Mouse (Mus musculus): ENCODE results near the gene Abhd14b. TPM values are rescaled to one million over a fixed set of nuclear protein-coding genes. Genes with fewer than 3 reads are reported as not detected.

Abhd14b gene
- polyA plus RNA-seq, 1 experiment from 2014 or later, result 6.8 TPM

DNA sequence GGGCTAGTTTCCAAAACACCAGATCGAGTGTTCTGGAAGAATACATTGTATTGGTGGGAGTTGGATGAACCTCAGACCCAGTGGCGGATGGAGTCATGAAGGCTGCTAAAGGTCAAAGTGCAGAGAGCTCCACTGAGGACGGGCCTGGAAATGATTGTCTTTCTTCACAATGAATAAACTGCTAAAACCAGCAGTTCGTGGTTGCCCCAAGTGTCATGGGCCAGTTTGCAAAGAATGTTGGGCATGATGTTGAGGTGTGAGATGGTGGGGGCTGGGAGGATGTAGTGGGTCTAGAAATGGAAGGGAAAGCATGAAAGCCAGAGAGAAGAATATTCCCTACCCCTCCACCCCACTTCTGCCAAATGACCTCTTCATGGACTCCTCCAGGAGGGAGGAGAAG is 2.4 kb upstream of the Abhd14b start:
- Histone ChIP-seq H3K9me3 (ENCODE audit: control insufficient read depth, low read length) (no peaks in the 10 kb centered on the region), H3K4me3 (replicated peaks; ENCODE audit: low read depth, low read length) (no peak overlapping the region), H3K9ac (replicated peaks; ENCODE audit: low read length) (no peak overlapping the region), H3K36me3 (ENCODE audit: control insufficient read depth, insufficient read depth, low read length) (no peaks in the 10 kb centered on the region), H3K27me3 (ENCODE audit: control insufficient read depth, insufficient read depth, low read length) (no peaks in the 10 kb centered on the region), H3K27ac (replicated peaks; ENCODE audit: low read depth, low read length) (no peak overlapping the region), H3K4me1 (ENCODE audit: control insufficient read depth, insufficient read depth, low read length) (peaks cover 26% of the 10 kb centered on the region), H3K4me2 (ENCODE audit: low read length) (no peak overlapping the region)
- WGBS, result 75% methylated on average over 4 of the region's 4 CpGs
- DNase-seq, result no peak
- no peak for ATAC-seq (ENCODE audit: low FRiP score, low TSS enrichment)

- ATAC-seq (ENCODE audit: low FRiP score, low TSS enrichment), result no peak
- peaks cover 32% of the 10 kb centered on the region for H3K4me1 ChIP-seq (ENCODE audit: control insufficient read depth, insufficient read depth, low read length)
- 39% methylated on average over 9 of the region's 9 CpGs for WGBS
- no peaks in the 10 kb centered on the region for H3K27me3 ChIP-seq (ENCODE audit: control insufficient read depth, insufficient read depth, low read length)
- no peak for DNase-seq
- H3K9me3 ChIP-seq (ENCODE audit: control insufficient read depth, low read length), result no peaks in the 10 kb centered on the region
- peak overlapping the region; percentile 76 for H3K4me2 ChIP-seq (ENCODE audit: low read length)
- 0 out of 2 replicates have a peak overlapping the region, but pooled peaks have one; percentile 77 for H3K27ac ChIP-seq (replicated peaks; ENCODE audit: low read depth, low read length)
- H3K4me3 ChIP-seq (replicated peaks; ENCODE audit: low read depth, low read length), result peak overlapping the region; percentile 51
- H3K36me3 ChIP-seq (ENCODE audit: control insufficient read depth, insufficient read depth, low read length), result no peaks in the 10 kb centered on the region
- H3K9ac ChIP-seq (replicated peaks; ENCODE audit: low read length), result peak overlapping the region; percentile 70; the same call in 1 of the 2 replicates
Observed at GRCm38 (mm10) chr9:106447951-106448350, 692 bp downstream of the Abhd14b start.

DNA sequence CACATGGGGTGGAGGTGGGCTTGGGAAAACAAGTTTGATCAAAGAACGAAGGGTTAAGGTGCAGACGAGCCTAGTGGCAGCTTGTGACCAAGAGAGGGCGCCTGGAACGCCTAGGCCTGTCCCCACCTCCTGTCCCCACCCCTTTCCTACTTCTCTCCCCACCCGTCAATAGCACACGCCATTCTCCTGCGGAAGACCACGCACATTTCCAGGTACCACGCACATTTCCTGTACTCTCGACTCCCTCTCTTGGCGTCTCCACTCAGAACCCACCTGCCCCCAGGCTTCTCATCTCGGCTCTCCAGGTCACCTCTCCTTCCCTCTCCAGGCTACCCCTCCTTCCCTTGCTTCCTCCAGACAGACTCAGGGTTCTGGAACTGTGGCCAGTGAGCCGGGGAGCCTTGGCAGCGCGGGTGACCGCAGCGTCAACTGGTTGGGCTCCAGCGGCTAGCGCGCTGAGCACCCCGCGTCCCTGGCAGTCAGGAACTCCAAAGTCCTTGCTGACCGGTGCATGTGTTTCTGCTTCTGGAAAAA is 1.3 kb downstream of the Abhd14b start:
- ATAC-seq (ENCODE audit: low FRiP score, low TSS enrichment), result peak; percentile 41; the same call in 1 of the 2 replicates
- H3K9ac ChIP-seq (replicated peaks; ENCODE audit: low read length), result peak overlapping the region; percentile 47; the same call in 1 of the 2 replicates
- H3K27ac ChIP-seq (replicated peaks; ENCODE audit: low read depth, low read length), result no peak overlapping the region
- DNase-seq, result peak; percentile 84
- H3K4me1 ChIP-seq (ENCODE audit: control insufficient read depth, insufficient read depth, low read length), result peaks cover 32% of the 10 kb centered on the region
- H3K36me3 ChIP-seq (ENCODE audit: control insufficient read depth, insufficient read depth, low read length), result no peaks in the 10 kb centered on the region
- 2% methylated on average over 23 of the region's 23 CpGs for WGBS
- H3K9me3 ChIP-seq (ENCODE audit: control insufficient read depth, low read length), result no peaks in the 10 kb centered on the region
- peak overlapping the region; percentile 76 for H3K4me2 ChIP-seq (ENCODE audit: low read length)
- H3K4me3 ChIP-seq (replicated peaks; ENCODE audit: low read depth, low read length), result peak overlapping the region; percentile 33
- no peaks in the 10 kb centered on the region for H3K27me3 ChIP-seq (ENCODE audit: control insufficient read depth, insufficient read depth, low read length)

DNA sequence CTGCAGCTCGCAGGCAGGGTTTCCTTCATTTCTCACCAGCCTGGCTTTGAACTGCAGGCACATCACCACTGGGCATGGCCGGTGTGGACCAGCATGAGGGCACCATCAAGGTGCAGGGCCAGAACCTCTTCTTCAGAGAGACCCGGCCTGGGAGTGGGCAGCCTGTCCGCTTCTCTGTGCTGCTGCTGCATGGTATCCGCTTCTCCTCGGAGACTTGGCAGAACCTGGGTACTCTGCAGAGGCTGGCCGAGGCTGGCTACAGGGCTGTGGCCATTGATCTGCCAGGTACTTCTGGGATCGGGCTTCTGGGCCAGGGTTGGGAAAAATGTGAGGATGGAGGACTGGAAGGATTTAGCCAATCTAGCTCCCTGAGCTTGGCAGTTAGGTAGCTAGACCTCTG is 2.7 kb downstream of the Abhd14b start:
- peaks cover 33% of the 10 kb centered on the region for H3K4me1 ChIP-seq (ENCODE audit: control insufficient read depth, insufficient read depth, low read length)

DNA sequence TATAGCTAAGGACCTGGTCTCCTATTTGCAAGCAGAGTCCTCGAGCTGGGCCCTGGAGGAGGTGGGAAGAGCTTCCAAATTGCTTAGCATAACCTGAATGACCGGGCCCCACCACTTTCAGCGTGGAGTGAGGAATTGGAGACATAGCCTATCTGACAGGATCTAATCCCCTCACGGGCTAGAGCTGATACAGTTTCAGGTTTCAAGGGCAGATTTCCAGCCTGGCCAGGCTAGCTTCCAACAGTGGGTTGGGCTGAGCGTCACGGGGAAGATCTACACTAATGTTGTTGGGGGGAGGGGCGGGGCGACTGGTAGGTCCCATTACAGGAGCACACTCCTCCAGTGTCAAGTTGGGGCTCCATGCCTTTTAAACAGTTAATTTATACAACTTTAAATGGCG is 3.4 kb downstream of the Abhd14b start:
- DNase-seq, result no peak
- Histone ChIP-seq H3K27me3 (ENCODE audit: control insufficient read depth, insufficient read depth, low read length) (no peaks in the 10 kb centered on the region), H3K27ac (replicated peaks; ENCODE audit: low read depth, low read length) (no peak overlapping the region), H3K4me1 (ENCODE audit: control insufficient read depth, insufficient read depth, low read length) (peaks cover 40% of the 10 kb centered on the region), H3K9ac (replicated peaks; ENCODE audit: low read length) (no peak overlapping the region), H3K36me3 (ENCODE audit: control insufficient read depth, insufficient read depth, low read length) (no peaks in the 10 kb centered on the region), H3K4me3 (replicated peaks; ENCODE audit: low read depth, low read length) (no peak overlapping the region), H3K9me3 (ENCODE audit: control insufficient read depth, low read length) (no peaks in the 10 kb centered on the region), H3K4me2 (ENCODE audit: low read length) (no peak overlapping the region)
- WGBS, result 21% methylated on average over 9 of the region's 9 CpGs
- no peak for ATAC-seq (ENCODE audit: low FRiP score, low TSS enrichment)

More for the DNA sequence above, 2.7 kb downstream of the Abhd14b start:
- Histone ChIP-seq H3K4me3 (replicated peaks; ENCODE audit: low read depth, low read length) (no peak overlapping the region), H3K9ac (replicated peaks; ENCODE audit: low read length) (no peak overlapping the region), H3K27me3 (ENCODE audit: control insufficient read depth, insufficient read depth, low read length) (no peaks in the 10 kb centered on the region), H3K9me3 (ENCODE audit: control insufficient read depth, low read length) (no peaks in the 10 kb centered on the region), H3K36me3 (ENCODE audit: control insufficient read depth, insufficient read depth, low read length) (no peaks in the 10 kb centered on the region), H3K4me2 (ENCODE audit: low read length) (no peak overlapping the region), H3K27ac (replicated peaks; ENCODE audit: low read depth, low read length) (no peak overlapping the region)
- WGBS, result 91% methylated on average over 8 of the region's 8 CpGs
- ATAC-seq (ENCODE audit: low FRiP score, low TSS enrichment) (no peak), DNase-seq (no peak)

GRCm38 (mm10) chr9:106451298-106451697 is 4.0 kb downstream of the Abhd14b start:
- peaks cover 44% of the 10 kb centered on the region for H3K4me1 ChIP-seq (ENCODE audit: control insufficient read depth, insufficient read depth, low read length)
- H3K4me3 ChIP-seq (replicated peaks; ENCODE audit: low read depth, low read length), result no peak overlapping the region
- no peak overlapping the region for H3K4me2 ChIP-seq (ENCODE audit: low read length)
- DNase-seq (no peak), ATAC-seq (ENCODE audit: low FRiP score, low TSS enrichment) (no peak)
- no peaks in the 10 kb centered on the region; the same call in 1 of the 2 replicates for H3K36me3 ChIP-seq (ENCODE audit: control insufficient read depth, insufficient read depth, low read length)
- H3K27me3 ChIP-seq (ENCODE audit: control insufficient read depth, insufficient read depth, low read length), result no peaks in the 10 kb centered on the region
- WGBS, result 74% methylated on average over 11 of the region's 11 CpGs
- no peak overlapping the region for H3K9ac ChIP-seq (replicated peaks; ENCODE audit: low read length)
- no peaks in the 10 kb centered on the region for H3K9me3 ChIP-seq (ENCODE audit: control insufficient read depth, low read length)
- no peak overlapping the region for H3K27ac ChIP-seq (replicated peaks; ENCODE audit: low read depth, low read length)

DNA sequence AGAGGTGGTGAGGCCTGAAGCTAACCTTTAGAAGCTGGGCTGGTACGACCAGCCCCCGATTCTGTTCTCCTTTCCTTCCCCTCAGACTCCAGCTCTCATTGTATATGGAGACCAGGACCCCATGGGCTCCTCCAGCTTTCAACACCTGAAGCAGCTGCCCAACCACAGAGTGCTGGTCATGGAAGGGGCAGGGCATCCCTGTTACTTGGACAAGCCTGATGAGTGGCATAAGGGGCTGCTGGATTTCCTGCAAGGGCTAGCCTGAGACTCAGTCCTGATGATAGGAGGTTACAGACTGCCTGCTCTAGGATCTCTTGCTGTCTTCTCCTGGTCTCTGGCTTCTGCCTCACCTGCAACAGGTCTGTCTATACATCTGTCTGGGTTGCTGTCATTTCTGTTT is 4.6 kb downstream of the Abhd14b start:
- no peaks in the 10 kb centered on the region for H3K27me3 ChIP-seq (ENCODE audit: control insufficient read depth, insufficient read depth, low read length)
- DNase-seq (no peak), ATAC-seq (ENCODE audit: low FRiP score, low TSS enrichment) (no peak)
- no peaks in the 10 kb centered on the region; the same call in 1 of the 2 replicates for H3K36me3 ChIP-seq (ENCODE audit: control insufficient read depth, insufficient read depth, low read length)
- no peaks in the 10 kb centered on the region for H3K9me3 ChIP-seq (ENCODE audit: control insufficient read depth, low read length)
- whole genome bisulfite sequencing, result 61% methylated on average over 2 of the region's 2 CpGs
- peak overlapping the region; percentile 100; the same call in 1 of the 2 replicates for H3K4me2 ChIP-seq (ENCODE audit: low read length)
- peaks cover 44% of the 10 kb centered on the region for H3K4me1 ChIP-seq (ENCODE audit: control insufficient read depth, insufficient read depth, low read length)
- no peak overlapping the region for H3K27ac ChIP-seq (replicated peaks; ENCODE audit: low read depth, low read length)
- H3K4me3 ChIP-seq (replicated peaks; ENCODE audit: low read depth, low read length), result no peak overlapping the region
- H3K9ac ChIP-seq (replicated peaks; ENCODE audit: low read length), result peak overlapping the region; percentile 95; the same call in 1 of the 2 replicates

GRCm38 (mm10) chr9:106452351-106452750 is 5.1 kb downstream of the Abhd14b start:
- Histone ChIP-seq H3K9ac (replicated peaks; ENCODE audit: low read length) (peak overlapping the region; percentile 95; the same call in 1 of the 2 replicates), H3K4me2 (ENCODE audit: low read length) (peak overlapping the region; percentile 100), H3K4me3 (replicated peaks; ENCODE audit: low read depth, low read length) (peak overlapping the region; percentile 80; the same call in 1 of the 2 replicates), H3K4me1 (ENCODE audit: control insufficient read depth, insufficient read depth, low read length) (peaks cover 46% of the 10 kb centered on the region), H3K9me3 (ENCODE audit: control insufficient read depth, low read length) (no peaks in the 10 kb centered on the region), H3K36me3 (ENCODE audit: control insufficient read depth, insufficient read depth, low read length) (no peaks in the 10 kb centered on the region; the same call in 1 of the 2 replicates), H3K27ac (replicated peaks; ENCODE audit: low read depth, low read length) (peak overlapping the region; percentile 96; the same call in 1 of the 2 replicates), H3K27me3 (ENCODE audit: control insufficient read depth, insufficient read depth, low read length) (no peaks in the 10 kb centered on the region)
- ATAC-seq (ENCODE audit: low FRiP score, low TSS enrichment) (no peak), DNase-seq (no peak)
- 14% methylated on average over 6 of the region's 6 CpGs for WGBS

DNA sequence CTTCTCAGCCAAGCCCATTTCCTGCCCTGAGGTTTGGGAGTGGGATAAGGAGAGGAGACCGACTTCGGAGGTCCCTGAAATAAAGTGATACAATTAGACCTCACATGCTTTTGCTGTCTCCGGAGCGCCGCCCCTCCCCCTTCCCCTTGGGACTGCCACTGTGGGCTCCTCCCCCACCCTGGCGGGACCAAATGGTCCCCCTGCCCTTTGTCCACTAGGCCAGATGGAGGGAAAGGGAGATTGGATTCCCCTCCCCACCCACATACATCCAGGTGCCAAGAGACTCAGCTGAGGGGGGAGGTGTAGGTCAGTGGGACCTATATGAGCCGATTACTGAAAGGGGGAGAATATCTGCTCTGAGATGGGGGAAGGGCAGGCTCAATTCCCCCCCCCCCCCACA is 5.6 kb downstream of the Abhd14b start:
- Histone ChIP-seq H3K36me3 (ENCODE audit: control insufficient read depth, insufficient read depth, low read length) (no peaks in the 10 kb centered on the region; the same call in 1 of the 2 replicates), H3K27ac (replicated peaks; ENCODE audit: low read depth, low read length) (peak overlapping the region; percentile 96), H3K4me3 (replicated peaks; ENCODE audit: low read depth, low read length) (peak overlapping the region; percentile 80), H3K4me2 (ENCODE audit: low read length) (peak overlapping the region; percentile 100), H3K9me3 (ENCODE audit: control insufficient read depth, low read length) (no peaks in the 10 kb centered on the region), H3K27me3 (ENCODE audit: control insufficient read depth, insufficient read depth, low read length) (no peaks in the 10 kb centered on the region), H3K9ac (replicated peaks; ENCODE audit: low read length) (peak overlapping the region; percentile 95), H3K4me1 (ENCODE audit: control insufficient read depth, insufficient read depth, low read length) (peaks cover 48% of the 10 kb centered on the region)
- WGBS, result 2% methylated on average over 6 of the region's 7 CpGs
- ATAC-seq (ENCODE audit: low FRiP score, low TSS enrichment), result peak; percentile 7; the same call in 1 of the 2 replicates
- DNase-seq, result peak; percentile 65
